Mouse (Mus musculus) heart, adult 2 months (tissue): Measurements from ENCODE around the gene Cmip.

Experiments
- CTCF ChIP-seq: fragments of 200-600 bp; IDR thresholded peaks from 2 replicates; pipeline ENCODE4 v1.8.1; 2022; ENCODE audit warnings: antibody characterized with exemption, mild to moderate bottlenecking, moderate library complexity
- POLR2A ChIP-seq: fragments of 200-500 bp; IDR thresholded peaks from 2 replicates; pipeline ENCODE4 v1.6.1; 2011; ENCODE audit warnings: mild to moderate bottlenecking, low read depth, low read length, control low read depth; ENCODE audit not compliant: insufficient read depth

GRCm38 (mm10) chr8:117363291-117363690 lies 106.4 kb downstream of the Cmip start:
- TF ChIP-seq POLR2A, result no peak
- no peak for TF ChIP-seq CTCF
